Mouse (Mus musculus) ES-Bruce4 (cell line): ENCODE data around the gene Stx5a.

Experiments used
- CTCF ChIP-seq: IDR thresholded peaks from one replicate; pipeline ENCODE4 v1.8.1; 2011; ENCODE audit warnings: low read depth, low read length
- EP300 ChIP-seq: IDR thresholded peaks from 2 replicates; pipeline ENCODE4 v1.6.1; 2011; ENCODE audit warnings: low read depth, low read length; ENCODE audit not compliant: insufficient read depth
- POLR2A ChIP-seq: IDR thresholded peaks from one replicate; pipeline ENCODE4 v1.8.1; 2011; ENCODE audit warnings: low read length; ENCODE audit not compliant: insufficient read depth

GRCm38 (mm10) chr19:8798947-8799315 lies 57.7 kb downstream of the Stx5a start:
- TF ChIP-seq EP300 (no peak), CTCF (no peak), POLR2A (no peak)
